In genomic region chr6:51786836-51787235, GRCm38 (mm10) we compare ENCODE assay signal across 20 mouse cellular contexts.
DNase-seq lines count a peak whose midpoint lies in the region; ATAC-seq and TF ChIP-seq lines count a peak whose summit lies in the region.
"Had no signal": no experiment of that assay in that cellular context is flagged by ENCODE, and none has a peak within 500 bp of the region (broad histone marks: within the 10 kb centered on the region; RNA-seq: fewer than 3 reads in every experiment).

No protein-coding gene starts in this region.

- no peaks in the 10 kb centered on the region for H3K4me1 ChIP-seq in kidney, adult 2 months (ENCODE audit: control insufficient read depth, insufficient read depth, low read length)
- H3K4me1 ChIP-seq in kidney, embryonic 15.5 days: no peaks in the 10 kb centered on the region
- H3K4me1 ChIP-seq in kidney, embryonic 14.5 days (ENCODE audit: control insufficient read depth, insufficient read depth, low read length): no peaks in the 10 kb centered on the region
- H3K4me1 ChIP-seq: embryonic facial prominence, embryonic 13.5 days; forebrain, embryonic 12.5 days; heart, embryonic 12.5 days had no signal

- ATAC-seq in kidney, embryonic 15.5 days (replicated peaks; ENCODE audit: low FRiP score): no peak; the same call in 1 of the 2 replicates
- peak; percentile 49; the same call in 1 of the 2 replicates for ATAC-seq in kidney, embryonic 14.5 days (ENCODE audit: low FRiP score, low TSS enrichment)
- ATAC-seq: activated CD4-positive, CD25-positive, alpha-beta regulatory T cell, adult 4 months; forebrain, embryonic 16.5 days; Patski had no signal

- DNase-seq in kidney, adult 2 months: peak; percentile 59
- DNase-seq in kidney, postnatal 14 days: peak; percentile 18
- no peak for DNase-seq in urinary bladder, postnatal 4 days (ENCODE audit: low spot score in 2 of 2)
- no peak for DNase-seq in lung, postnatal 4 days
- DNase-seq: adrenal gland, postnatal 14 days; cerebellum, adult 11-12 months; cerebellum, adult 9-10 months; cerebellum, postnatal 25 days; gastrocnemius, postnatal 10 days; heart, adult 2 months; heart, postnatal 36 days had no signal

- H3K27me3 ChIP-seq in kidney, adult 2 months (replicated peaks; ENCODE audit: control insufficient read depth, insufficient read depth, low read length): no peaks in the 10 kb centered on the region
- peaks cover 19% of the 10 kb centered on the region; the same call in 1 of the 2 replicates for H3K27me3 ChIP-seq in kidney, embryonic 15.5 days
- H3K27me3 ChIP-seq in kidney, embryonic 14.5 days (ENCODE audit: control insufficient read depth, insufficient read depth, low read length): no peaks in the 10 kb centered on the region
- H3K27me3 ChIP-seq: CH12.LX; embryonic facial prominence, embryonic 13.5 days; forebrain, embryonic 12.5 days; heart, embryonic 12.5 days had no signal

- H3K4me3 ChIP-seq in kidney, adult 2 months (ENCODE audit: insufficient read depth, low read depth, low read length): no peak overlapping the region
- no peak overlapping the region for H3K4me3 ChIP-seq in kidney, embryonic 15.5 days (replicated peaks)
- no peak overlapping the region for H3K4me3 ChIP-seq in kidney, embryonic 14.5 days (ENCODE audit: low read length)
- H3K4me3 ChIP-seq: embryonic facial prominence, embryonic 13.5 days; forebrain, embryonic 12.5 days; heart, adult 2 months; heart, embryonic 12.5 days had no signal

- TF ChIP-seq POLR2A in kidney, adult 2 months (IDR thresholded peaks at IDR 0.05; ENCODE audit: low read depth, low read length): no peak

- TF ChIP-seq CTCF in kidney, adult 2 months (conservative IDR thresholded peaks at IDR 0.05; ENCODE audit: insufficient read depth, insufficient read length, low read depth, low read length): no peak

- no peak overlapping the region for H3K9ac ChIP-seq in kidney, embryonic 15.5 days
- H3K9ac ChIP-seq in kidney, embryonic 14.5 days (ENCODE audit: low read depth, low read length): no peak overlapping the region
- H3K9ac ChIP-seq: embryonic facial prominence, embryonic 13.5 days; forebrain, embryonic 12.5 days; heart, embryonic 12.5 days had no signal

- WGBS in kidney, adult 2 months: 62% methylated on average over 3 of the region's 3 CpGs
- WGBS in kidney, embryonic 15.5 days: 72% methylated on average over 3 of the region's 3 CpGs
- WGBS in kidney, embryonic 14.5 days: 60% methylated on average over 3 of the region's 3 CpGs

- no peak overlapping the region for H3K27ac ChIP-seq in kidney, adult 2 months (ENCODE audit: insufficient read depth, low read depth, low read length)
- no peak overlapping the region for H3K27ac ChIP-seq in kidney, embryonic 15.5 days
- no peak overlapping the region for H3K27ac ChIP-seq in kidney, embryonic 14.5 days (ENCODE audit: low read depth, low read length)
- H3K27ac ChIP-seq: embryonic facial prominence, embryonic 13.5 days; forebrain, embryonic 12.5 days; heart, adult 2 months had no signal

- no peak overlapping the region for H3K4me2 ChIP-seq in kidney, embryonic 15.5 days
- H3K4me2 ChIP-seq in kidney, embryonic 14.5 days (replicated peaks; ENCODE audit: low read depth, low read length): no peak overlapping the region
- H3K4me2 ChIP-seq: embryonic facial prominence, embryonic 13.5 days; forebrain, embryonic 12.5 days; heart, embryonic 12.5 days had no signal

- no peaks in the 10 kb centered on the region for H3K36me3 ChIP-seq in kidney, adult 2 months (ENCODE audit: control insufficient read depth, insufficient read depth, low read length)
- H3K36me3 ChIP-seq in kidney, embryonic 15.5 days: no peaks in the 10 kb centered on the region
- no peaks in the 10 kb centered on the region for H3K36me3 ChIP-seq in kidney, embryonic 14.5 days (ENCODE audit: control insufficient read depth, insufficient read depth, low read length)
- H3K36me3 ChIP-seq: embryonic facial prominence, embryonic 13.5 days; forebrain, embryonic 12.5 days; heart, embryonic 12.5 days had no signal

- H3K9me3 ChIP-seq in kidney, embryonic 15.5 days (replicated peaks): no peaks in the 10 kb centered on the region
- no peaks in the 10 kb centered on the region for H3K9me3 ChIP-seq in kidney, embryonic 14.5 days (ENCODE audit: control insufficient read depth, low read length)
- H3K9me3 ChIP-seq: embryonic facial prominence, embryonic 13.5 days; forebrain, embryonic 12.5 days; heart, embryonic 12.5 days had no signal

Comparison
In these comparisons a context has a peak if more than half of its experiments do, and no peak if none do; other contexts are left out.
1. DNase-seq: peak in kidney, adult 2 months (single experiment) and kidney, postnatal 14 days (single experiment); none in urinary bladder, postnatal 4 days (0 of 2) and lung, postnatal 4 days (0 of 2).